Mouse (Mus musculus): ENCODE data around the gene Itga11.
A peak's percentile ranks its signal among the peaks of the same experiment; 100 is the strongest.

The Itga11 gene

DNA sequence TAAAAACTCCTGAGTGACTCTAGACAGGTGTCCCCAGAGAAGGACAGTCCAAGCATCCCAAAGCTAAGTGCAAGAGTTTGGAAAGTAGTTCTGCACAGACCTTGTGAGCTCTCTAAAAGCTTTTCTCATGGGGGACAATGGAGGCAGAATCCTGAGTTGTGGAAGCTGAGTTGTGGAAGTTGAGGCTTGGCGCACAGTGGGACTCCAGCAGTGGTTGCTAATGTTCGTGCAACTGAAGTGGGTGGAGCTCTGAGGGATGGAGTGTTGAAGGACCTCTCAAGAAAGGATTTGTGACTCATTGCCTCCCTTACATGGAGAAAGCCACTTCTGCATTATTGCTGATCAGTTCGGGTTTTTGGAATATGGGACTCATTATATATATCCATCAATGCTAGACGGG is 1.8 kb downstream of the Itga11 start:
- DNase-seq (ENCODE audit: low read depth, low spot score) = no peak

- DNase-seq (ENCODE audit: low read depth, low spot score) = no peak
These were observed 6.7 kb downstream of the Itga11 start for GRCm38 (mm10) chr9:62684311-62684710.

DNA sequence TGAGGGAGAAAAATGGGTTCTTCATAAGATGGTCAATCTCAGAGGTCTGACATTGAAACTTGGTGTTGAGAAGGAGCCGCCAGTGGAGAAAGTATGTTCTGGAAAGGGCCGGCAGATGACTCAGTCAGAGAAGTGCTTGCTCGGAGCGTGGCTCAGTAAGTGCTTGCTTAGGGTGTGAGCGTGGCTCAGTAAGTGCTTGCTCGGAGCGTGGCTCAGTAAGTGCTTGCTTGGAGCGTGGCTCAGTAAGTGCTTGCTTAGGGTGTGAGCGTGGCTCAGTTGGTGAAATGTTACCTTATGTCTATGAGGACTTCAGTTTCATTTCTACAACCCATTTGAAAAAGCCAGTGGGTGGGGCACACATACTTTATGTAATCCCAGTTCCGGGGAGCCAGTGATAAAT is 12.1 kb downstream of the Itga11 start:
- no peak for DNase-seq (ENCODE audit: low read depth, low spot score)

- no peak for DNase-seq (ENCODE audit: low read depth, low spot score)
These were observed 16.4 kb downstream of the Itga11 start for GRCm38 (mm10) chr9:62694054-62694453.

DNA sequence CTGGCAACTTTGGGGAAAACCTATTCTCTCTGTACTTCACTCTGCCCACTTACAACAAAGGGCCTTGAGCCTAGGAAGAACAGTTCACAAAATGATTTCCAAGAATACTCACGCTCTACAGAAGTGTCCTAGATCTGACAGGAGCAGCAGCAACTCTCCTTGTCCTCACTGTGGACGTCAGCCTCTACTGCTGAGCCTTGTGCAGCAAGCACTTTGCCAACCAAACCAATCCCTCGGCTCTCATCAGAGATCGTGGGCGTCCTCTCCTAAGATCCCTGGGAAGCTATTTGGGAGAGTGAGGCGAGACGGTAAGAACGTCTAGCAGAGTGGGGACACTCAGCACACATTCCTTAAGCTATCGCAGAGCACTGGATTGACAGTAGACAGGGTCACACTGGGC is 17.6 kb downstream of the Itga11 start:
- no peak for DNase-seq (ENCODE audit: low read depth, low spot score)

DNA sequence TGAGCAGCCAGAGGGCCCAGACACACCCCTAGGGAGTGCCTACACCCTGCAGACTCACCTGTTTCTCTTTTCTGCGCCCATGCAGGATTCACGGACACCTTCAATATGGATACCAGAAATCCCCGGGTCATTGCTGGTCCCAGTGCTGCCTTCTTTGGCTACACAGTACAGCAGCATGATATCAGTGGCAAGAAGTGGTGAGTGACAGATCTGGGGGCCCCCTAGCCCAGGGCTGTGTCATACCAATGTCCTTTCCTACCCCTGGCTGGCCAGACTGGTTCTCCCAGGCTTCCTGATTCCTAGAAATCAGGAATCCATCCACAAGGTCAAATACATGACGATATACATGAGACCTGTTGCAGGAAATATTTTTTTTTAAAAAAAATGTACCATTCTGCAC is 19.2 kb downstream of the Itga11 start:
- DNase-seq (ENCODE audit: low read depth, low spot score) = no peak

DNA sequence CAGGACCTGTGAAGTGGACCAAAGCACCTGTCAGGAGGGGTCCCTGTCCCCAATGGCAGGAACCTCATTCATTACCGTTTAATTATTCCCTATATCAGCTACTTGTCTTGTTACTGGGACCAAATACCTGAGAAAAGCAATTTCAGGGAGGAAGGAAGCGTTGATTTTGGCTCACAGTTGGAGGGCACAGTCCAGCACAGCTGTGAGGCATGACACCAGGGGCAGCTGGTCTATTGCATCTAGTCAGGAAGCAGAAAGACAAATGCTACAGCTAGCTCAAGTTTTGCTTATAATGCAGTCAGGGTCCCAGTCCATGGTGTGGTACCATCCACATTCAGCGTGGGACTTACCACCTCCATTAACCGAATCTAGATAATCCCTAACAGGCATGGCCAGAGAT is 29.6 kb downstream of the Itga11 start:
- no peak for DNase-seq (ENCODE audit: low read depth, low spot score)

DNA sequence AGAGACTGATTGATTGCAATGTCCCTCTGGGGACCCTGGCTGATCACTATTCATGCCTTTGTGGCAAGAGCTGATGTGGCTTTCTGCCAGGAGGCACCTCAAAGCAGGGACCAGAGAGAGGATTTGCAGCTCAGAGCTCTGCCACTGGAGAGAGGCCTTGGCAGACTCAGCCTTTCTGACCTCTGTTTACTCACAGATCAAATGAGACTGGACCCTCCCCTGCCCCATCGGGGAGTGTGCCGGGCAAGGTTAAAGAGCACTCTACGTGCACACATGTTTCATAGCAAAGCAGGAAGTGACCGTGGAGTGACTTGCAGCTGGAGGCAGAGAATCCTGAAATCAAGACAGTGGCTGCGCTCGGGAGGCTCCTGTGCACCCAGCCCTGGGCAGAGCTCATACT is 30.2 kb downstream of the Itga11 start:
- DNase-seq (ENCODE audit: low read depth, low spot score) = no peak

- DNase-seq (ENCODE audit: low read depth, low spot score) = no peak
These were observed 32.4 kb downstream of the Itga11 start for GRCm38 (mm10) chr9:62709983-62710382.

DNA sequence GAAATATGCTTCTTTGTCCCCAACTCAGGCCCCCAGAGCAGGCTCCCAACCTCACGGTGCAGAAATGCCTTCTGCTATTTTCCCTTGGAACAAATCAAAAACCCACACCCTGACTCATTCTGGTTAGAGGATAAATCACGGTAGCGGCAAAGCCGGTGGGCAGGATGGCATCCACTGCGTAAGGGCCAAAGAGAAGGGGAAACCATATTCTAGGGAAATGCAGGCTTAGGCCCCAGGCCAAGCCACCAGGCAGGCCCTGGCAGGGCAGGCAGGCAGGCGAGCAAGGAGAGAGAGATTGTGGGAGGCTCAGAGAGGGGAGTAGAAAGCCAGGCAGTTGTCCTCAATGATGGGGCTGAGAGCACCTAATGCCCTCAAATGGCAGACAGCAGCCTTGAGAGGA is 34.7 kb downstream of the Itga11 start:
- no peak for DNase-seq (ENCODE audit: low read depth, low spot score)

DNA sequence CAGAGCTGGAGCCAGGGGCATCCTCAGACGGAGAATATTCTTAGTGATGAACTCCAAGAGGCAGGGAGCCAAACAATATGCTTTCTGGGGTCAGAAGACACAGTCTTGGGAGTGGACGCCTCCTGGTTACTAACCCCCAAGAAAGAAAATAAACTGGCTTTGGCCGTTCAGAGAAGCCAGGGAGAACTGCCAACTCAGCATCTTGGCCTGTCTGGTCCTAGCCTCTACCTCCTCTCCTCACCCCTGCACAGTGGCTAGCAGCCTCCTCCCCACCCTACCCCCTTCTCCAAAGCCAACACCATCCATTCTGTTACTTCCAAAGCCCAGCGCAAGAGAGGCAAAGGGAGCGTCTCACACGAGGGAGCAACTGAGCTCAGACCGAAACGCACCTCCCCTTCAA is 35.4 kb downstream of the Itga11 start:
- no peak for DNase-seq (ENCODE audit: low read depth, low spot score)

GRCm38 (mm10) chr9:62714336-62714735 is 36.7 kb downstream of the Itga11 start:
- DNase-seq (ENCODE audit: low read depth, low spot score) = no peak

- no peak for DNase-seq (ENCODE audit: low read depth, low spot score)
These were observed 40.4 kb downstream of the Itga11 start for GRCm38 (mm10) chr9:62717982-62718381.

- DNase-seq (ENCODE audit: low read depth, low spot score) = peak; percentile 79
These were observed 44.2 kb downstream of the Itga11 start for GRCm38 (mm10) chr9:62721791-62722190.

DNA sequence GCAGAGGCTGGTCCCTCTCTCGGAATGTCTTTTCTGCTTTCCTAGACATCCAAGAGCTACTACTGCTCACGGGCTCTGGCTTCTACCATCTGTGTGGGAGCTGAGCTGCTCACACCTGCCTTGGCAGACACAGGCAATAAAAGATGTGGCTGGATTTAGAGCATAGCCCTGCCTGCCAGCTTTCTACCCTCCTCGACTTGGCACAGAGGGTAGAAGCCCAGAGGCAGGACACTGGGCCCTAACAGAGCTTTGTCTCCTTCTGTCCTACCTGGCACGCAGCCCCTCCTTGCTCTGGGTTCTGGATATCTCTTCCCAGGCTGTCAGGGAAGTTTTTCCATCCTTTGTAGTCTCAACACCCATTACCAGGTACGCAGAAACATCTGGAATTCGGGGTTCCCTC is 45.1 kb downstream of the Itga11 start:
- DNase-seq (ENCODE audit: low read depth, low spot score) = no peak

DNA sequence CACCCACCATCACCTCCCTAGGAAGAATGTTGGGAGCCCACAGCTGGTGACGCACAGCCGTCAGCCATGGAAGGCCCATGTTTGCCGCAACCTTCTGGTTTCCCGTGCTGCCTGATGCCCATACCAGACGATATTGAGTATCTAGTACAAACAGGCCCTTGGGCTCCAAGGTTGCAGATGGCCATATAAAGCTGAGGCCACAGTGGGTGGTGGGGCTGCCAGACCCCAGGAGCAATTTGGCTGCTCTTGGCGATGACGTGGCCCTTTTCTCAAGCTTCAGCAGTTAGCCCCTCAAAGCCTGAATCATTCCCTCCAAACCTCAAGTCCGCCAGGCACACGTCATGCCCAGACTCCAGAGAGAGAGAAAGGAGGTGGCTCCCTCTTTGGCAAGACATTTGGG is 46.5 kb downstream of the Itga11 start:
- DNase-seq (ENCODE audit: low read depth, low spot score) = no peak

- DNase-seq (ENCODE audit: low read depth, low spot score) = peak; percentile 91
These were observed 47.6 kb downstream of the Itga11 start for GRCm38 (mm10) chr9:62725247-62725646.

DNA sequence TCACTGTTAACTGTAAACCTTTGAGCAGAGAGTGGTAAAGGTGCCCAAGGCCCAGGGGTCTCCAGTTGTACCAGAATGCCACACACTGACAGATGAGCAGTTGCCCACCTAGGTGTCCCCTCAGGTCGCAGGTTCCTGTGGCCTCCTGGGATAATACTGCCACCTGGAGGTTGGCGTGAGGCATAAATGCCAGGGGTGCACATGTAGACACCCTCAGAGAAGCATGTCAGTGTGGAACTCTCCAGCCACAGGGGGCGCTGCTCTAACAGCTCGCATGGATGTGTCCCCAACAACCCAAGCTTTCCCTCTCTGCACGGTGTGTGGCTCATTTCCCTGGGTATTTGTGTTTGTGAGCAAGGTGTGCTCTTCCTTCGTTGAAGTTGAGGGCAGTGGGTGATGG is 48.8 kb downstream of the Itga11 start:
- no peak for DNase-seq (ENCODE audit: low read depth, low spot score)

- DNase-seq (ENCODE audit: low read depth, low spot score) = peak; percentile 59
These were observed 67.1 kb downstream of the Itga11 start for GRCm38 (mm10) chr9:62744558-62745275.

DNA sequence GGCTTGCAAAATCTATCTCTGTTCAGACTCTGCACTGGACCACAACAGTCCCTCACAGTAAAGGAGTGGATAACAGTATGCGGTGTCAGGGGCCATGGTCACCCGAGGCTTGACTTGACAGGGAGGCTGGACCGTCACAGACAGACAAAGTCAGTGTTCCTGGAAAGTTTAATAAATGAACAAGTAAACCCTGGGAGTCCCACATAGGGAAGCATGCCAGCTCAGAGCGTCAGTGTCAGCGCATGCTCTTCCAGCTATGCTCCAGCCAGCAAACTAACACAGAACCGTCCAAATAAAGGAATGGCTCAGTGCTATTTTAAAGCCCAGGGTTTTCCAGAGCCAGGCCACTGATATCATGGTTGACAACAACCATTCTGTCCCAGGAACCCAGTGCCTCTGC is 69.0 kb downstream of the Itga11 start:
- no peak for DNase-seq (ENCODE audit: low read depth, low spot score)

GRCm38 (mm10) chr9:62749666-62750065 is 72.0 kb downstream of the Itga11 start:
- DNase-seq (ENCODE audit: low read depth, low spot score) = no peak

GRCm38 (mm10) chr9:62750381-62750780 is 72.8 kb downstream of the Itga11 start:
- DNase-seq (ENCODE audit: low read depth, low spot score) = no peak

DNA sequence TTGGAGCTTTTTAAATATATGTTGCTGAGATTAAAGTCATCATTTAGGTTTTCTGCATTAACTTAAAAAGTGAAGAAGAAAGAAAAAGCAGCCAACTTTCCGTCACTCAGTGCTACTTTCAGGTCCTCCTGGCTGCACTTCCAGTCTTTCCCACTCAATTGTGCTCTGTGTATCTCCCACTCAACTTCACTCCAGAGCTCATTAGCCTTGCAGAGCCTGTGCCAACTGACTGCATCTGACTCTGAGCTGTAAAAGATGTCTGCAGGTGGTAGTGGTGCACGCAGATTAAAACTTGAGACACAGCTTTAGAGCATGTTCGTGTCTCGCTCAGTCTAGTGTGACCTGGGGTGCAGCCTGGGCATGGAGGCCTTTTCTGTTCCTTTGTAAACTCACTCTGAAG is 80.7 kb downstream of the Itga11 start:
- no peak for DNase-seq (ENCODE audit: low read depth, low spot score)

DNA sequence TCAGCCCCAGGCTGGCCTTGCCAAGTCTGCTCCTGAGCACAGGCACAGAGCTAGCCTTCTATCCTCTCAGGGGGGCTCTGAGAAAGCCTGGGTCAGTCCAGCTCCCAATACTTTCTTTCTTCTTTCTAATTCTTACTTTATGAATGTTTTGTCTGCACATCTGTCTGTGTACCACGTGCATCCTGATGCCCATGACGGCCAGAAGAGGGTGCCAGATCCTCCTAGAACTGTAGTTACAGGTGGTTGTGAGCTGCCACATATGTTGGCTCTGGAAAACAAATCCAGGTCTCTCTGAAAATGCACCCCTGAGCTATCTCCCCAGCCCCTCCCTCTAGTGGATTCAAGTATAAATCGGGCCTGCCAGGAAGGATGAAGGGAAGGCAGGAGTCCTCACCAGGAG is 82.0 kb downstream of the Itga11 start:
- no peak for DNase-seq (ENCODE audit: low read depth, low spot score)

Measured in forelimb bud, embryonic 11.5 days (tissue).